Mouse (Mus musculus): ENCODE results near the gene Apold1. TPM values are rescaled to one million over a fixed set of nuclear protein-coding genes. Genes with fewer than 3 reads are reported as not detected.
A peak's percentile ranks its signal among the peaks of the same experiment; 100 is the strongest.

Apold1 gene
- polyA plus RNA-seq, 1 experiment from 2014 or later: 1.7 TPM

DNA sequence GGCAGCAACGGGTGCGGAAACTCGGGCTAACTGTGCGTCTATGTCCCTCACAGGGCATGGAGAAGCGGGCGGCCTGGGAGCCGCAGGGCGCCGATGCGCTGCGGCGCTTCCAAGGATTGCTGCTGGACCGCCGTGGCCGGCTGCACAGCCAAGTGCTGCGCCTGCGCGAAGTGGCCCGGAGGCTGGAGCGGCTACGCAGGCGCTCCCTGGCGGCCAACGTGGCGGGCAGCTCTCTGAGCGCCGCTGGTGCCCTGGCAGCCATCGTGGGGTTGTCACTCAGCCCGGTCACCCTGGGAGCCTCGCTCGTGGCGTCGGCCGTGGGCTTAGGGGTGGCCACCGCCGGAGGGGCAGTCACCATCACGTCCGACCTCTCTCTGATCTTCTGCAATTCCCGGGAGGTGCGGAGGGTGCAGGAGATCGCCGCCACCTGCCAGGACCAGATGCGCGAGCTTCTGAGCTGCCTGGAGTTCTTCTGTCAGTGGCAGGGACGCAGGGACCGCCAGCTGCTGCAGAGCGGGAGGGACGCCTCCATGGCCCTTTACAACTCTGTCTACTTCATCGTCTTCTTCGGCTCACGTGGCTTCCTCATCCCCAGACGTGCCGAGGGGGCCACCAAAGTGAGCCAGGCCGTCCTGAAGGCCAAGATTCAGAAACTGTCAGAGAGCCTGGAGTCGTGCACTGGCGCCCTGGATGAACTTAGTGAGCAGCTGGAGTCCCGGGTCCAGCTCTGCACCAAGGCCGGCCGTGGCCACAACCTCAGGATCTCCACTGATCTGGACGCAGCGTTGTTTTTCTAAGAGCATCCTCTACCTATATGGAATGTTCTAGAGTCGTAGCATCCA lies 2.2 kb downstream of the Apold1 start:
- H3K9ac ChIP-seq: peak overlapping the region; percentile 52
- peak; percentile 82 for ATAC-seq (ENCODE audit: borderline replicate concordance, extremely low read depth, low FRiP score, low TSS enrichment)
- H3K4me3 ChIP-seq: peak overlapping the region; percentile 55
- peaks cover 13% of the 10 kb centered on the region; the same call in 1 of the 2 replicates for H3K4me1 ChIP-seq
- H3K36me3 ChIP-seq: no peaks in the 10 kb centered on the region
- peak overlapping the region; percentile 93 for H3K4me2 ChIP-seq
- no peaks in the 10 kb centered on the region for H3K27me3 ChIP-seq
- WGBS: 3% methylated on average over 62 of the region's 62 CpGs
- no peak overlapping the region for H3K27ac ChIP-seq
- no peaks in the 10 kb centered on the region for H3K9me3 ChIP-seq

DNA sequence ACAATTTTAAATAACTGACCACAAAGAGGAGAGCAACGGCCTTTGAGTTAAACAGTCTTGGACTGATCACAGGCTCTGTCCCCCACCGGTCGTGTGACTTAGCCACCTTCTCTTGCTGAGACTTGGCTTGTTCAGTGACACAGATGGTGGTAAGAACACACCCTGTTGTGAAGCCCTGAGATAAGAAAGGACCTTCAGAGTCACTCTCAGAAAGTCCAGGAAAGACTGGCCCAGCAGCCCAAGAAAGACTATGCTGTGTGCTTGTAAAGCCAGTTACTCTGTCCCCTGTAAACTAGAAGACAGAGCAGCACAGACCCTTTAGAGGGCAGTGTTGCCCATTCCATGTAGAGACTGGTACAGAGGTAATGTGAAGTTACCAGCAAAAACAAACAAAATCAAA lies 3.2 kb downstream of the Apold1 start:
- Histone ChIP-seq H3K9me3 (no peaks in the 10 kb centered on the region), H3K4me2 (no peak overlapping the region), H3K27ac (no peak overlapping the region), H3K27me3 (no peaks in the 10 kb centered on the region), H3K4me1 (peaks cover 13% of the 10 kb centered on the region; the same call in 1 of the 2 replicates), H3K4me3 (no peak overlapping the region), H3K9ac (no peak overlapping the region), H3K36me3 (no peaks in the 10 kb centered on the region)
- ATAC-seq (ENCODE audit: borderline replicate concordance, extremely low read depth, low FRiP score, low TSS enrichment): peak; percentile 30; the same call in 1 of the 2 replicates
- 41% methylated on average over 3 of the region's 3 CpGs for WGBS

DNA sequence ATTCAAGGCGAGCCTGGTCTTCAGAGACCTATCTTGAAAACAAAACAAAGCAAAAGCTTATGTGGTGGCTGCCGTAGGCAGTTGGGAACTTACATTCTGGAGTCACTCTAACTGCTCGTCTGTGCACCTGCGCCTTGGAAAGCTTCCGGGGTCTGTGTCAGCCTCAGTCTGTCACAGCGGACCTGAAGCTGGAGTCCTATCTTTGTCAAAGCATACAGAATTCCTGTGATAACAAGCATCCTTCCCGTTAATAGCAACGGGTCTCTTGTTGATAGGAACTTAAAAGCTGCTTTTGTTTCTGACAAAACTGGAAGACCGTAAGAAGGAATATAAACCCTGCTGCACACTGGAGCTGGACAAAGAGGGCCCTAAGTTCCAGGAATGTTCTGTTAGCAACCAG lies 6.9 kb downstream of the Apold1 start:
- H3K4me1 ChIP-seq: peaks cover 6% of the 10 kb centered on the region; the same call in 1 of the 2 replicates
- H3K4me3 ChIP-seq: no peak overlapping the region
- WGBS: 59% methylated on average over 9 of the region's 9 CpGs
- no peak overlapping the region for H3K9ac ChIP-seq
- H3K4me2 ChIP-seq: no peak overlapping the region
- H3K27me3 ChIP-seq: no peaks in the 10 kb centered on the region
- ATAC-seq (ENCODE audit: borderline replicate concordance, extremely low read depth, low FRiP score, low TSS enrichment): no peak
- no peaks in the 10 kb centered on the region for H3K36me3 ChIP-seq
- no peaks in the 10 kb centered on the region for H3K9me3 ChIP-seq
- no peak overlapping the region for H3K27ac ChIP-seq

DNA sequence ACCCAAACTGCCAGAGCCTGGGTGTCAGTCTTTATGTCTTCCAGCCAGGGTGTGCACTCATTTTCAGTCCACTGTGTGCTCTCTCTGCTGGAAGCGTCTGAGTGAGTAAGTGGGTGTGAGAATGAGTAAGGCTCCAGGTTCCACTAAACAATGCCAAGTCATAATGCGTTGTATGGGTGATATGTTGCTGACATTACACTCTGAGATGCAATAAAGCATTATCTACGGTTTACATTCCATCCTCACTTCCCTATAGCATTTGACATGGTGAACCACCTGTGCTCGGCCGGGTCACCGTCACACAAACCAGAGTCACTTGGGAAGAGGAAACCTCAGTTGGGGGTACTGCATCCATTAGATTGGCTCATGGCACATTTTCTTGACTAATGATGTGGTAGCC lies 9.2 kb downstream of the Apold1 start:
- no peak for ATAC-seq (ENCODE audit: borderline replicate concordance, extremely low read depth, low FRiP score, low TSS enrichment)
- Histone ChIP-seq H3K4me1 (no peaks in the 10 kb centered on the region), H3K4me3 (no peak overlapping the region), H3K9ac (no peak overlapping the region), H3K4me2 (no peak overlapping the region), H3K9me3 (no peaks in the 10 kb centered on the region), H3K27me3 (no peaks in the 10 kb centered on the region), H3K27ac (no peak overlapping the region), H3K36me3 (no peaks in the 10 kb centered on the region)
- 49% methylated on average over 6 of the region's 6 CpGs for WGBS

DNA sequence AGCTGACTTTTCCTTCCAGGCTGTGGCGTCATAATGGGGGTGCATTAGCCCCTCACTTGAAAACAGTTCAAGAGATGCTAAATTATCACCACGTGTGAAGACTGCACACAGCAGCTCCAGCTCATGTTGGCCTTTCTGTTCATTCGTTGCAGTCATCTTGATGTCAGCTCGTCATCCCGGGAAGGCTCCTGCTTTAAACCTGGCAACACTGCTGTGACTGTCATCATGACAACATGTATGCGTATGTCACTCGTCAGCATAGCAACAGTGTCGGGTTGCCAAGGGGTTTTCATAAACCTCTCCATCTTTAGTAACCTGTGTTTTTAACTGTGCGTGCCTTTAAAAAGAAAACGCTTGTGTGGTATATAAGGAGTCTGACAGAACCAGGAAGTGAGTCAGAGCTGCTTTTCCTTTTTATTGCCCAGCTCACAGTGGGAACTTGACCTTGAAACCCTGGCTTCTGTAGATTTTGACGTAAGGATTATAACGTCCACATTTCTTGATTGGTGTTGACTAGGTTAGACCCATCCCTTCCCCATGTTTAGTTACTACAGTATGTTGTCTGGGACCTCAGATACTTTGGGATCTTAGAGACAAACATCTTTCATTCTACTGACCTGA lies 12.6 kb downstream of the Apold1 start:
- Histone ChIP-seq H3K9me3 (no peaks in the 10 kb centered on the region), H3K27ac (no peak overlapping the region), H3K4me1 (no peaks in the 10 kb centered on the region), H3K4me3 (no peak overlapping the region), H3K27me3 (no peaks in the 10 kb centered on the region), H3K36me3 (no peaks in the 10 kb centered on the region), H3K4me2 (no peak overlapping the region), H3K9ac (no peak overlapping the region)
- 49% methylated on average over 12 of the region's 12 CpGs for WGBS
- no peak for ATAC-seq (ENCODE audit: borderline replicate concordance, extremely low read depth, low FRiP score, low TSS enrichment)

DNA sequence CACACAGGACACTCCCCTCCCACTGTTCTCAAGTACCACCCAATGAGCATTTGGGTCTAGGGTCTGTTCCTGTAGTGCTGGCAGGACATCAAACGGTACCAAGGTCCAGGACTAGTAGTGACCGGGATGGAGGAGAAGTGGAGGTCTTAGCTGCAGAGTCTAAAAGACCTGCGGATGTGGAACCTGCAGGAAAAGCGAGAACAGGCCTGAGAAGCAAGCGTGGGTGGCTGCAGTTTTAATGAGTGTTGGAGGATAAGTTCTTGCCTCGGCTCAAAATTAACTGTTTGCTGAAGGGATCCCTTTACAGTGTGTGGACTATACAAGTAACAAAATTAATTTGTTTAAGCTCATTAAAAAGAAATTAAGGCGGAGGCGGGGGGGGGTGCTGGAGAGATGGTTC lies 13.5 kb downstream of the Apold1 start:
- no peak overlapping the region for H3K9ac ChIP-seq
- no peak for ATAC-seq (ENCODE audit: borderline replicate concordance, extremely low read depth, low FRiP score, low TSS enrichment)
- no peaks in the 10 kb centered on the region for H3K36me3 ChIP-seq
- H3K4me3 ChIP-seq: no peak overlapping the region
- no peaks in the 10 kb centered on the region for H3K9me3 ChIP-seq
- 62% methylated on average over 8 of the region's 8 CpGs for WGBS
- H3K4me1 ChIP-seq: no peaks in the 10 kb centered on the region
- H3K27me3 ChIP-seq: no peaks in the 10 kb centered on the region
- no peak overlapping the region for H3K27ac ChIP-seq
- no peak overlapping the region for H3K4me2 ChIP-seq

DNA sequence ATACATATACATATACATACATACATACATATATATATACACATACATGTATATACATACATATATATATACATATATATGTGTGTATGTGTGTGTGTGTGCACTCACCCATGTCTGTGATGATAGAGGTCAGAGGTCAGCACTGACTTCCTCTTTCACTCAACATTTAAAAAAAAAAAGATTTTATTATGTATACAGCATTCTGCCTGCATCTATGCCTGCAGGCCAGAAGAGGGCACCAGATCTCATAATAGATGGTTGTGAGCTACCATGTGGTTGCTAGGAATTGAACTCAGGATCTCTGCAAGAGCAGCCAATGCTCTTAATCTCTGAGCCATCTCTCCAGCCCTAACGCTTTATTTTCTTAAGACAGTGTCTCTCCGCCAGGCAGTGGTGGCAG lies 15.4 kb downstream of the Apold1 start:
- Histone ChIP-seq H3K9ac (no peak overlapping the region), H3K27ac (no peak overlapping the region), H3K9me3 (no peaks in the 10 kb centered on the region), H3K27me3 (no peaks in the 10 kb centered on the region), H3K4me1 (no peaks in the 10 kb centered on the region), H3K36me3 (no peaks in the 10 kb centered on the region), H3K4me3 (no peak overlapping the region), H3K4me2 (no peak overlapping the region)
- ATAC-seq (ENCODE audit: borderline replicate concordance, extremely low read depth, low FRiP score, low TSS enrichment): no peak
- WGBS: 85% methylated on average over 2 of the region's 2 CpGs

DNA sequence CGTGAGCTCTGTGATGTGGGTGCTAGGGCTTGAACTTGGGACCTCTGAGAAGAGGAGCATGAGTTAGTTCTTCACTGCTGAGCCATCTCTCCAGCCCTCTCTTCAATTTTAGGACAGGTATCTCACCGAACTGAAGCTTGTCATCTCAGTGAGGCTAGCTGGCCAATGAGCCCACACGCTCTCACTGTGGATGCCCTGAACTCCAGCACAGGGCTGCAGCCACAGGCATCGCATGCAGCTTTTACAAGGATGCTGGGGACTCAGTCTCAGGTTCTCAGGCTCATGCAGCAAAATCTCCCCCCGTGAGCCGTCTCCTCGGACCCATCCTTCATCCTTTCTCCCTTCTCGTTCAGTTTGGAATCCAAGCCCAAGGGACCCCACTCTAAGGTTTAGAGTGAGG lies 16.6 kb downstream of the Apold1 start:
- ATAC-seq (ENCODE audit: borderline replicate concordance, extremely low read depth, low FRiP score, low TSS enrichment): no peak

DNA sequence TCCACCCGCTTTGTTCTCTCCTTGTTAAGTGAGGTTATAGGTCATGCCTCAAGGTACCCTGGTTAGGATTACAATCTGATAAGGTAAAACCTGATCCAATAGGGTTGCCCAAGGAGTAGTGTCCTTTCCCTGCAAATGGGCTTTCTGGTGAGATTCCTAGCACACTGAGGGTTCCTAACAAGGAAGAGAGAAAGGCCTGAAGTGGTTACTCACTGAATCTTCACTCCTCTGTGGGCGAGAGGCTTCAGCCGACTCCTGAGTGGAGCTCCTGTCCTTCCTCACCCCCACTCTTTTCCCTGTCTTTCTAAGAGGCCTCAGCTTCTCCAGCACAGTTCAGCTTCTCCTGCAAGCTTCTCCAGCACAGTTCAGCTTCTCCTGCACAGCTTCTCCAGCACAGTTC lies 17.3 kb downstream of the Apold1 start:
- no peaks in the 10 kb centered on the region for H3K4me1 ChIP-seq
- no peaks in the 10 kb centered on the region for H3K27me3 ChIP-seq
- no peaks in the 10 kb centered on the region for H3K36me3 ChIP-seq
- ATAC-seq (ENCODE audit: borderline replicate concordance, extremely low read depth, low FRiP score, low TSS enrichment): no peak
- WGBS: 56% methylated on average over 3 of the region's 3 CpGs
- H3K4me3 ChIP-seq: no peak overlapping the region
- no peaks in the 10 kb centered on the region for H3K9me3 ChIP-seq
- no peak overlapping the region for H3K9ac ChIP-seq
- H3K4me2 ChIP-seq: no peak overlapping the region
- no peak overlapping the region for H3K27ac ChIP-seq

More for the DNA sequence above, 16.6 kb downstream of the Apold1 start:
- WGBS: 80% methylated on average over 8 of the region's 8 CpGs
- no peak overlapping the region for H3K4me2 ChIP-seq
- H3K4me1 ChIP-seq: no peaks in the 10 kb centered on the region
- no peak overlapping the region for H3K27ac ChIP-seq
- H3K9ac ChIP-seq: no peak overlapping the region
- H3K4me3 ChIP-seq: no peak overlapping the region
- H3K36me3 ChIP-seq: no peaks in the 10 kb centered on the region
- H3K27me3 ChIP-seq: no peaks in the 10 kb centered on the region
- H3K9me3 ChIP-seq: no peaks in the 10 kb centered on the region

DNA sequence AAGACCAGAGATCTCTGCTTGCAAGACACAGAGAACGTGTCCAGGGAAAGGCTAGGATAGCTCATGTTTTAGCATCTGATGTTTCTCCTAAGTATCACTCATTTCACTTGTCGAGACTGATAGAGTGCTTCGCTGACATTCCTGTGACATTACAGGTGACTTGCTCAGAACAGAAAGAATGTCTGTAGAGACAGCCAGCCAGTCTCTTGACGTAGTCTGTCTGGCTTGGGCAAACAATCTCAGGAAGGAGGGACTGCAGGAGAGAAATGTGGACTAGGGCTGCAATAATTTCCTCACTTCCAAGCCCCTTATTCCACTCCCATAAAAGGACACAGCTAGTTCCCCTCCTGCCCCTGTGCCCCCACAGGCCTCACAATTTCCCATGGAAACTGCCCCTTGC lies 18.8 kb downstream of the Apold1 start:
- no peak for ATAC-seq (ENCODE audit: borderline replicate concordance, extremely low read depth, low FRiP score, low TSS enrichment)
- Histone ChIP-seq H3K4me2 (no peak overlapping the region), H3K4me1 (no peaks in the 10 kb centered on the region), H3K27ac (no peak overlapping the region), H3K27me3 (no peaks in the 10 kb centered on the region), H3K36me3 (no peaks in the 10 kb centered on the region), H3K4me3 (no peak overlapping the region), H3K9me3 (no peaks in the 10 kb centered on the region), H3K9ac (no peak overlapping the region)
- 35% methylated on average over 4 of the region's 4 CpGs for WGBS

DNA sequence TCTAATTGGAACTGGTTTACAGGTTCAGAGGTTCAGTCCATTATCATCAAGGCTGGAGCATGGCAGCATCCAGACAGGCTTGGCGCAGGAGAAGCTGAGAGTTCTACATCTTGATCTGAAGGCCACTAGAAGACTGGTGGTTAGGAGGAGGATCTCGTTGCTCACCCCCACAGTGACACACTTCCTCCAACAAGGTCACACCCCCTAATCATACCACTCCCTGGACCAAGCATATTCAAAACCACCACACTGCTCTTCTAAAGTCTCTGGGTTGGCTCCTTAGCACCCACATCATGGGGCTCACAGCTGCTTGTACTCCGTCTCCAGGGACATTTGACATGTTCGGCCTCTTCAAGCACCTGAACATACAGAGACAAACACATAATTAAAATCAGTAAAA lies 20.5 kb downstream of the Apold1 start:
- Histone ChIP-seq H3K4me2 (no peak overlapping the region), H3K9ac (no peak overlapping the region), H3K4me1 (no peaks in the 10 kb centered on the region), H3K4me3 (no peak overlapping the region), H3K27me3 (no peaks in the 10 kb centered on the region), H3K27ac (no peak overlapping the region), H3K36me3 (no peaks in the 10 kb centered on the region), H3K9me3 (no peaks in the 10 kb centered on the region)
- ATAC-seq (ENCODE audit: borderline replicate concordance, extremely low read depth, low FRiP score, low TSS enrichment): no peak
- WGBS: 87% methylated on average over 4 of the region's 4 CpGs

DNA sequence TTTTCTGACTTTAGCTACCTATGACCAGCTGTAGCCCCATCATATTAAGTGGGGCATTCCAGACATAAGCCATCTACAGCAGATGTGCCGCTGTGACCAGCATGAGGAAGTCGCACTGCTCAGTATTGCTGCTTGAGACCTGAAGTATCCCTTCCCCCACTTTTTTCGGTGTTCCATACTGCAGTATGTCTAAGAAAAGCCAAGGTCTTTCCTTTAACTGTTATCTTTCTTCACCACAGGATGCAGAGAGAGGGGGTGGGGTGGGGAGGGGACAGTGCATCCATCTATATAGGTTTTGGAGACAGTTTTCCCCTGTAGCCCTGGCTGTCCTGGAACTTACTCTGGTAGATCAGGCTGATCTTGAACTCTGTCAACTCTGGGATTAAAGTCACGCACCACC lies 24.9 kb downstream of the Apold1 start:
- Histone ChIP-seq H3K4me2 (no peak overlapping the region), H3K36me3 (no peaks in the 10 kb centered on the region), H3K4me1 (0 out of 2 replicates have a peak, but pooled peaks cover 5% of the 10 kb centered on the region), H3K27me3 (no peaks in the 10 kb centered on the region), H3K9me3 (no peaks in the 10 kb centered on the region), H3K27ac (no peak overlapping the region), H3K4me3 (no peak overlapping the region), H3K9ac (no peak overlapping the region)
- no peak for ATAC-seq (ENCODE audit: borderline replicate concordance, extremely low read depth, low FRiP score, low TSS enrichment)
- 88% methylated on average over 4 of the region's 4 CpGs for WGBS
